Mouse (Mus musculus) liver, postnatal 0 days (tissue): ENCODE measurements around the gene Prr15l.

Experiments
- CTCF ChIP-seq: sonication (generic); IDR thresholded peaks from 2 replicates; pipeline ENCODE4 v1.5.1; 2016; ENCODE audit warnings: antibody characterized with exemption, low read depth
- EP300 ChIP-seq: IDR thresholded peaks from 2 replicates; pipeline ENCODE4 v1.6.1; 2016; ENCODE audit warnings: antibody characterized with exemption, low read depth, mild to moderate bottlenecking

DNA sequence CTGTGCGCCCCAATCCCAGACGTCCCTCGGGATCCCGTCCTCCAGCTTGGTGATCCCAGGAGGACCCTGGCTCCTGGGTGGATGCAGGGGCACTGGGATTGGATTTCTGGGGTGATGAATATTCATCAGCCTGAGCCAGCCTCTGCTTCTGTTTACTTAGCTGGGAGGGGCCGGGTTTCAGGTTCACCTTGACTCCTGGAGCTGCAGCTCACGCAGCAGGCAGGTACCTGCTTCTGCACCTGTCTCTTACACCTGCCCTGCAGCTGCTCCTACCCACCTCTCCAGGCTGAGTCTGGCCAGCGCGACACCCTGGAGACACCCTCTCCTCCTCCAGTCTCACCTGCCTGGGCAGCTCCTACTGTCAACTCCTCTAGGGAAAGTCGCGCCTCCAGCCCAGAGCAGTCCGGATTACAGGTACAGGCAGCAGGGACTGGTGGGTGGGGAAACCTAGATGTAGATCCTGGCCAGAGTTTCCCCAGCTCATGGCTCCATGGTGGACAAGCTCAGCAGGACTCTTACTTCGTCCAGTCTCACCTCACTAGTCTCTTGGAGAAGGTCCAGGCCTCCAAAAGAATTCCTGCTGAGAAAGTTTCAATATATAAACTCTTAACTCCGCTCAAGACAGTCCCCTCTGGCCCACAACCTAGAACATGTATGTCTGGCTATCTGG, 1.3 kb downstream of the Prr15l start:
- TF ChIP-seq CTCF (no peak), EP300 (no peak)
